Mouse (Mus musculus): ENCODE measurements around the gene Pif1. TPM values are rescaled to one million over a fixed set of nuclear protein-coding genes. Genes with fewer than 3 reads are reported as not detected.

Gene Pif1
- polyA plus RNA-seq, 1 experiment from 2014 or later = 10.0 TPM

DNA sequence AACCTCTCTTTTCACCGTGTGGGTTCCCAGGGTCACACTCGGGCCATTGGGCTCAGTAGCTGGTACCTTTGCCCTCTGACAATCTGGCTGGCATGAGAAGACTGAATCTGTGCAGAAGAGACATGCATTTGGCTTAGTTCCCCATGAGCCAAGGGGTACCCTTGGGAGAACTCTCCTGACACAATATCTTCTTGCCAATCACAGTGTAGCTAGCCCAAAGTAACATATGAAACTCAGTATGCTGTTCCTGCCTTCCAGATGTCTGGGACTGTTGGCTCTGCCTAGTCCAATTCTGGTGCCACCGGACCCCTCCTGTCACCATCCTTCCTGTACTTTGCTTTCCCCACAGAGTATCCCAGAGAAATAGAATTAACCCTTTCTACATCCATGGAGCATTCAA is 37.8 kb upstream of the Pif1 start:
- H3K27ac ChIP-seq (replicated peaks) = 0 out of 2 replicates have a peak overlapping the region, but pooled peaks have one; percentile 34

DNA sequence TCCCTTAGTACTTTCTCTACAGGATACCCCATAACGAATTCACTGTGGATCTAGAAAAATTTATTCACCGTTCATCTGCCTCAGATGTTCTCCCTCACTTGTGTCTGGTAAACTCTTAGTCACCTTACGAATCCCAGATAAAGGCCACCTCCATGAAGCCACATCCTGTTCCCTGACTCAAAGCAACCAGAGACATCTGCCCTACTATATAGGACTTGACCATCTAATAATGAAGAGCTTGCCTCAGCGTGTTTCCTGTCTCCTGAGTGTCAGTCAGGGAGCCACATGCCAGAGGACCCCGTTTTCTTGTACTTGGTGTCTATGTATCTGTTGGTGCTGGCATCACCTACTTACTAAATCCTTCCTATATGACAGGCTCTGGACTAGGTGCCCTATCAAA is 37.3 kb upstream of the Pif1 start:
- Histone ChIP-seq H3K36me3 (replicated peaks) (peaks cover 31% of the 10 kb centered on the region), H3K4me1 (replicated peaks) (peaks cover 96% of the 10 kb centered on the region), H3K4me2 (no peak overlapping the region), H3K4me3 (replicated peaks) (no peak overlapping the region), H3K27me3 (no peaks in the 10 kb centered on the region), H3K9me3 (replicated peaks) (no peaks in the 10 kb centered on the region), H3K27ac (replicated peaks) (peak overlapping the region; percentile 34; the same call in 1 of the 2 replicates), H3K9ac (no peak overlapping the region)
- 41% methylated on average over 5 of the region's 5 CpGs for WGBS (ENCODE audit: insufficient replicate concordance)
- no peak for ATAC-seq (ENCODE audit: insufficient read depth)

More for the DNA sequence above, 37.8 kb upstream of the Pif1 start:
- 78% methylated on average over 3 of the region's 3 CpGs for WGBS (ENCODE audit: insufficient replicate concordance)
- no peaks in the 10 kb centered on the region for H3K27me3 ChIP-seq
- H3K36me3 ChIP-seq (replicated peaks) = peaks cover 26% of the 10 kb centered on the region
- H3K9ac ChIP-seq = no peak overlapping the region
- no peak overlapping the region for H3K4me3 ChIP-seq (replicated peaks)
- peaks cover 93% of the 10 kb centered on the region for H3K4me1 ChIP-seq (replicated peaks)
- H3K9me3 ChIP-seq (replicated peaks) = no peaks in the 10 kb centered on the region
- H3K4me2 ChIP-seq = no peak overlapping the region
- ATAC-seq (ENCODE audit: insufficient read depth) = no peak

DNA sequence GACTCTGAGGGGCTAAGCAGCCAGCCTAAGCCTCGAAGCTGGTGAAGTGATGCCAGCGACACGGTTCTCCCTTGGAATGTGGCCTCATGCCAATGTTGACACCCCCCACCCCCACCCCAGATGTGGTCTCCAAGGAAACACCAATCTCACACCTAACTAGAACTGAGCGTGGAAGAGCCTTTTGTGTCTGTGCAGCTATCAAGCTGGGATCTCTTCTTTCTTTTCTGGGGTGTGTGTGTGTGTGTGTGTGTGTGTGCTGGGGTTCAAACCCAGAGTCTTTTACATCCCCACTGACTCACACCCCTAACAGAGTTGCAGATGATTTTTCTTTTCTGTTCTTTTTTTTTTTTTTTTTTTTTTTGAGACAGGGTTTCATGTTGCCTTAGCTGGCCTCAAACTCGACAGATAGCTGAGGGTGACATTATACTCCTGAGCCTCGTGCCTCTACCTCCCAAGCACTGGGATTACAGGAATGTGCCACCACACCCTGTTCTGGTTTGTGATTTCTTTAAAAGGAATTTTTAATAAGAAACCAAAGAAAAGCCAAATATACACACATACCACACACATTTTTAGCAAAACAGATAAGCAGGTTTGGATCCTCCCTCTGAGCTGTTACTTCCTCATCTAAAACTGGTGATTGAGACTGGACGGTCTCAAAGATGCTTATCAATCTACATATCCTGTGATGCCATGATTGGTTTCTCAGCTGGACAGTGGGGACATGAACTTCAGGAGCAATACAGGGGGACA is 36.7 kb upstream of the Pif1 start:
- ATAC-seq (ENCODE audit: insufficient read depth) = no peak
- Histone ChIP-seq H3K9me3 (replicated peaks) (no peaks in the 10 kb centered on the region), H3K4me2 (no peak overlapping the region), H3K4me1 (replicated peaks) (peaks cover 96% of the 10 kb centered on the region), H3K9ac (no peak overlapping the region), H3K27ac (replicated peaks) (peak overlapping the region; percentile 95), H3K4me3 (replicated peaks) (no peak overlapping the region), H3K36me3 (replicated peaks) (peaks cover 35% of the 10 kb centered on the region), H3K27me3 (no peaks in the 10 kb centered on the region)
- 34% methylated on average over 7 of the region's 7 CpGs for WGBS (ENCODE audit: insufficient replicate concordance)

DNA sequence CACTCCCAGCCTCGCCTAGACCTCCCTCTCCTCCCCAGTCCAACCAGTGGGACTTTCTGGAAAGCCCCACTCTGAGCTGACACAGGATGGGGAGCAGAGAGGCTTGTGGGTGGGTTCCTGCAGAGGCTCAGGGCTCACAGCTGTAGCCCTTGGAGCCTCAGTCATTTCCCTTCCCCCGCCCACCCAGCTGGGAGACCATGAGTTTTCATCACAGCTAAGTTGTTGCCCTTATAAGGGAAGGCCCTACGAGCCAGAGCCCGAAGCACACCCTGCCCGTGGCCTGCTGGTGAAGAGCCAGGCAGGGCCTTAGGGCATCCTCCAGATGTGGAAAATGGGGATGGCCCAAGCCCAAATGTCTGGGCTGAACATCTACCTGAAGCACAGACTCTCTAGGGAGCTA is 35.9 kb upstream of the Pif1 start:
- no peak for ATAC-seq (ENCODE audit: insufficient read depth)
- no peak overlapping the region for H3K4me3 ChIP-seq (replicated peaks)
- peak overlapping the region; percentile 95 for H3K27ac ChIP-seq (replicated peaks)
- WGBS (ENCODE audit: insufficient replicate concordance) = 9% methylated on average over 5 of the region's 5 CpGs
- no peak overlapping the region for H3K9ac ChIP-seq
- H3K36me3 ChIP-seq (replicated peaks) = peaks cover 43% of the 10 kb centered on the region
- H3K9me3 ChIP-seq (replicated peaks) = no peaks in the 10 kb centered on the region
- H3K4me1 ChIP-seq (replicated peaks) = peaks cover 96% of the 10 kb centered on the region
- no peaks in the 10 kb centered on the region for H3K27me3 ChIP-seq
- H3K4me2 ChIP-seq = no peak overlapping the region

DNA sequence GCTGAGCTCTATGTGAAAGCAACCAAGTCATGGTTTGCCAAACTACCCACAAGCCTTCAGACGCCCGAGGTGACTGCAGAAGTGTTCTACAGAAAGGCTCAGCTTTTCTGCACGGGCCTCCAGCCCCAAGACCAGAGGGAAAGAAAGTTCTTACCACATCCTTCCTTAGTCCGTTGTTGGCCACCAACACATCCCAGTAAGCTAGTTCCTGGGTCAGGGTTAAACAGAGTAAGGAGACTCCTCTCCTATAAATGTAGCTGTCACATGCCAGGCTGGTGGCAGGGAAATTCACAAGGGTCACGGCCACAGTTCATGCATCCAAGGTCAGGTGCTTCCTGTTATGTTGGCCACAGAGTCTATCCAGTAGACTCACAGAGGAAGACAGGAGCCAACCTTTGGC is 34.8 kb upstream of the Pif1 start:
- 36% methylated on average over 5 of the region's 5 CpGs for WGBS (ENCODE audit: insufficient replicate concordance)
- Histone ChIP-seq H3K4me2 (no peak overlapping the region), H3K4me1 (replicated peaks) (peaks cover 96% of the 10 kb centered on the region), H3K4me3 (replicated peaks) (no peak overlapping the region), H3K9ac (no peak overlapping the region), H3K9me3 (replicated peaks) (no peaks in the 10 kb centered on the region), H3K27ac (replicated peaks) (peak overlapping the region; percentile 95), H3K27me3 (no peaks in the 10 kb centered on the region), H3K36me3 (replicated peaks) (peaks cover 54% of the 10 kb centered on the region)
- no peak for ATAC-seq (ENCODE audit: insufficient read depth)

DNA sequence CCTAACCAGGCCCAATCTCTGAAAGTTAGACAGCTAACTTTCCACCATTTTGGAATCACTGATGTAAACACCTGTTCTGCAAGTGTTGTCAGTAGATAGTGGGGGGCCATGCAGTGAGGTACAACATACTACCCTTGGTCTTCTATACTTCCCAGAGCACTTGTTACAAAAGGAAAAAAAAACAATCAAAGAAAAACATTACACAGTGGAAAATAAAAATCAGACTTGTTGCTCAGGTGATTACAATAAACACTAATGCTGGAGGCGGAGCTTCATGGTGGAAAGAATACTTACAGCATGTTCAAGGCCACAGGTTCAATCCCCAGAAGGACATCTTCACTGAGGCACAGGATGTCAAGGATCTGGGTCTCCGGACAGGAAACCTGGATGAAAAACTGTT is 34.2 kb upstream of the Pif1 start:
- Histone ChIP-seq H3K36me3 (replicated peaks) (peaks cover 60% of the 10 kb centered on the region), H3K27ac (replicated peaks) (peak overlapping the region; percentile 95), H3K4me1 (replicated peaks) (peaks cover 97% of the 10 kb centered on the region), H3K27me3 (no peaks in the 10 kb centered on the region), H3K4me2 (no peak overlapping the region), H3K9me3 (replicated peaks) (no peaks in the 10 kb centered on the region), H3K4me3 (replicated peaks) (no peak overlapping the region), H3K9ac (no peak overlapping the region)
- ATAC-seq (ENCODE audit: insufficient read depth) = no peak
- WGBS (ENCODE audit: insufficient replicate concordance) = 85% methylated on average over 2 of the region's 2 CpGs

DNA sequence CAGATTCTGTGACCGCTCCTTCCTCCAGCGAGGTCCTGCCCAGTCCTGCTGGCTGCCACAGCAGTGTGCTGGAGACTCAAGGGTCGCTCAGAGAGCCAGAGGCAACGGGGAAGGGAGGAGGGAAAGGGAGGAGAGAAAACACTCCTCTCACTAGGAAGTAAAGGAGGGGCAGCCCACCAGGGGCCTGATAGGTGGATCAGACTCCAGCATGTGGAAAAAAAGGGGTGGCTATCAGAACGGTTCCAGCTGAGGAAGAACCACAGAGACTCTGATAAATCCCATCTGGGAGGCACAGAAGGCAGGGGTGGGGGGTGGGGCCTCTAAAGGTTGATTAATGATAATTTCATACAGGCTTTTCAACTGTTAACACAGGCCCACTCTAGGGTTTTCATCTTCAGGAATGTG is 32.0 kb upstream of the Pif1 start:
- WGBS (ENCODE audit: insufficient replicate concordance) = 1% methylated on average over 5 of the region's 5 CpGs

DNA sequence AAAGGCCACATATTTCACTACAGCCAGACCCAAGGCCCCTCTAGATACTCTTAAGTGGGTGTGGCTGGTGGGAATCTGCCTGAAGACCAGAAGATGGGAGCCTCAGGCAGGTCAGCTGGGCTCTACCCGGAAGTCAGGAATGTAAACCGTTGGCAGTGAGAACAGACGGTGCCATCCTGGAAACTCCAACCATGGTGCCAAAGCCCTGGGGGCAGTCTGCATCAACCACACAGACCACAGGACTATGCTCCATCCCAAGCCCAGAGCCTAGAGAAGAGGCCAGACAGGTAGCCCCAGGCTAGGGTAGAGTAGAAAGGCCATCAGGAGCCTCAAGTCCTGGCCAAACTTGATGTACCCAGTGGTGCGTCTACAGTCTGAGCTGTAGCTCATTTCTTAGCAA is 31.3 kb upstream of the Pif1 start:
- peak overlapping the region; percentile 55 for H3K9ac ChIP-seq
- peaks cover 89% of the 10 kb centered on the region for H3K4me1 ChIP-seq (replicated peaks)
- H3K27ac ChIP-seq (replicated peaks) = peak overlapping the region; percentile 95
- 57% methylated on average over 4 of the region's 4 CpGs for WGBS (ENCODE audit: insufficient replicate concordance)
- peaks cover 89% of the 10 kb centered on the region for H3K36me3 ChIP-seq (replicated peaks)
- no peaks in the 10 kb centered on the region for H3K27me3 ChIP-seq
- 0 out of 2 replicates have a peak, but pooled peaks have one; percentile 5 for ATAC-seq (ENCODE audit: insufficient read depth)
- H3K9me3 ChIP-seq (replicated peaks) = no peaks in the 10 kb centered on the region
- H3K4me2 ChIP-seq = peak overlapping the region; percentile 69
- H3K4me3 ChIP-seq (replicated peaks) = peak overlapping the region; percentile 36

More for the DNA sequence above, 32.0 kb upstream of the Pif1 start:
- Histone ChIP-seq H3K36me3 (replicated peaks) (peaks cover 83% of the 10 kb centered on the region), H3K27me3 (no peaks in the 10 kb centered on the region), H3K4me3 (replicated peaks) (peak overlapping the region; percentile 36), H3K27ac (replicated peaks) (peak overlapping the region; percentile 95), H3K4me1 (replicated peaks) (peaks cover 90% of the 10 kb centered on the region), H3K9ac (peak overlapping the region; percentile 59), H3K4me2 (peak overlapping the region; percentile 69), H3K9me3 (replicated peaks) (no peaks in the 10 kb centered on the region)
- ATAC-seq (ENCODE audit: insufficient read depth) = peak; percentile 94

DNA sequence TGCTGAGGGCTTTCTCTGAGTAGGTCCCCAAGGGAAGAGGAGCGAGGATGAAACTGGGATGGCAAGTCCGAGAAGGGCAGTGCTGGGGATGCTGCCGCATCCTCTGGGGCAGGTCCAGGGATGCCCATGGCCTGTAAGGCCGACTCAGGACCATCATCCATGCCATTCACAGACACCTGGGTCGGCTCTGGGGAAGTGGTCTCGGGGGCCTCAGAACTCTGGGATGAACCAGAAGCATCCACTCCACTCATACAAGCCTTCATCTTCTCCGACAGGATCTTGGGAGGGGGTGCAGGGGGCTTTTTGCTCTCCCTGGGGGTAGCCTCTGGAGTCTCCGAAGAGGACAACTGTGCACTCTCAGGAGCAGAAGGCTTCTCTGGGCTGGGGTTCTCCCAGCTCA is 30.6 kb upstream of the Pif1 start:
- Histone ChIP-seq H3K36me3 (replicated peaks) (peaks cover 96% of the 10 kb centered on the region), H3K27me3 (no peaks in the 10 kb centered on the region), H3K9ac (peak overlapping the region; percentile 55; the same call in 1 of the 2 replicates), H3K4me2 (no peak overlapping the region), H3K4me3 (replicated peaks) (no peak overlapping the region), H3K9me3 (replicated peaks) (no peaks in the 10 kb centered on the region), H3K27ac (replicated peaks) (peak overlapping the region; percentile 95), H3K4me1 (replicated peaks) (peaks cover 89% of the 10 kb centered on the region)
- WGBS (ENCODE audit: insufficient replicate concordance) = 90% methylated on average over 8 of the region's 8 CpGs
- no peak for ATAC-seq (ENCODE audit: insufficient read depth)

DNA sequence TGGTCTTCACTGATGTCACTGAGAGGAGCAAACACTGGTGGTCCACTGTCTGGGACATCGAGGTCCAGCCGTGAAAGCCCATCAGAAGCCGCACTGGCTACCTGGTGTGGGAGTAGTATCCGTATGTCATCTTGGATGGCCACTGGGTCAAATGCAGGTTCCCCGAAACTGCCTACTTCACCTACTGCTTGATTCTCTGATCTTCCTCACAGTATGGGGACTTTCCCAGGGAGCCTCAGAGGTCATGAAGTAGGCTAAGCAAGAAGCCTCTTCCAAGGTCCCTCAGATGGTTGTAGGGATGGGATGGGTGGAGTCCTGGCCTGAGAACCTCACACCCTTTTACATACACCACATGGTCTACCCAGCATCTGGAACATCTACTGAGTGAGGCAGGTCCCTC is 30.0 kb upstream of the Pif1 start:
- 91% methylated on average over 5 of the region's 5 CpGs for WGBS (ENCODE audit: insufficient replicate concordance)
- H3K27ac ChIP-seq (replicated peaks) = peak overlapping the region; percentile 95

DNA sequence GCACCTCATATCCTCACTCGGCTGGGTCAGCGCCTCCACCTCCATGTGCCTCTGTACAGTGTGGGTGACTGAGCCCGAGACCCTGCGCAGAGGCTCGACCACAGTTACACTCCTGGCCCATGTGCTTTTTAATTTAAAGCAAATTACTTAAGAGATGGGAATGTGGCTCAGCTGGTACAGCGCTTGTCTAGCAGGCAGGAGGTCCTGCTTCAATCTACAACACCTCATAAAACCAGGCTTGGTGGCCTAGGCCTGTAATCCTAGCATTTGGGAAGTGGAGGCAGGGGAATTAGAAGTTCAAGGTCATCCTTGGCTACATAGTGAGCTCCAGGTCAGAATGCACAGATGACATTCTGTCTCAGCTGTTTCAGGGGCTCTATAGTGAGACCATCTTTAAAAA is 28.2 kb upstream of the Pif1 start:
- Histone ChIP-seq H3K4me2 (no peak overlapping the region), H3K27me3 (no peaks in the 10 kb centered on the region), H3K9me3 (replicated peaks) (no peaks in the 10 kb centered on the region), H3K36me3 (replicated peaks) (peaks cover 97% of the 10 kb centered on the region), H3K4me3 (replicated peaks) (no peak overlapping the region), H3K9ac (no peak overlapping the region), H3K4me1 (replicated peaks) (peaks cover 89% of the 10 kb centered on the region), H3K27ac (replicated peaks) (peak overlapping the region; percentile 95; the same call in 1 of the 2 replicates)
- no peak for ATAC-seq (ENCODE audit: insufficient read depth)
- WGBS (ENCODE audit: insufficient replicate concordance) = 93% methylated on average over 6 of the region's 6 CpGs

More for the DNA sequence above, 30.0 kb upstream of the Pif1 start:
- H3K36me3 ChIP-seq (replicated peaks) = peaks cover 97% of the 10 kb centered on the region
- H3K4me3 ChIP-seq (replicated peaks) = no peak overlapping the region
- no peaks in the 10 kb centered on the region for H3K9me3 ChIP-seq (replicated peaks)
- no peak overlapping the region for H3K4me2 ChIP-seq
- H3K9ac ChIP-seq = no peak overlapping the region
- no peaks in the 10 kb centered on the region for H3K27me3 ChIP-seq
- ATAC-seq (ENCODE audit: insufficient read depth) = no peak
- peaks cover 89% of the 10 kb centered on the region for H3K4me1 ChIP-seq (replicated peaks)
